Mouse (Mus musculus) ES-E14 (cell line): Measurements from ENCODE around the gene Olfr435.

Source experiments
- MAFK ChIP-seq: IDR thresholded peaks from 2 replicates; pipeline ENCODE4 v1.6.1; 2014; ENCODE audit warnings: mild to moderate bottlenecking, low read depth, low read length, inconsistent platforms; ENCODE audit not compliant: insufficient read depth
- ZC3H11A ChIP-seq: IDR thresholded peaks from 2 replicates; pipeline ENCODE4 v1.6.1; 2012; ENCODE audit warnings: low read depth, mild to moderate bottlenecking, inconsistent platforms, low read length, borderline replicate concordance

GRCm38 (mm10) chr6:43159502-43159901 is 37.4 kb upstream of the Olfr435 start:
- TF ChIP-seq ZC3H11A (no peak), MAFK (no peak)
